Mouse (Mus musculus): Measurements from ENCODE around the gene Medag.

DNA sequence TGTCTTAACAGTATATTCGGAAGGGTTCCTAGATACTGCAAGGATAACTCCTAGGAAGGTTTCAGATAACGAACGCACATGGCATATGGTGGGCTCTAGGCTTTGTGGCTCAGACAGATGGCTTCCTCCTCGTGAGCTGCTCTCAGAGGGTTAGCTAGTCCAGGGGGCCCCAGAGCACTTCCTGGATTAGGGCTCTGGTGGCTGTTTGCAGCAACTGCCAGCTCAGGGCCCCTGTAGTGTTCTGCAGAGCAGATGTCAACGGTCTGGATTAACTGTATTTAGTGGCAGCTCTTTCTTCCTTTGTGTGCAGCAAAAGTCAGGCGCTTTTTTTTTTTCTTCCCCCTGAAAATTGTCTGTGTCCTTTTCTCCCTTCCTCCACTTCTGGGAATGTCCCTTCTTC lies 16.8 kb downstream of the Medag start:
- TF ChIP-seq CTCF (IDR thresholded peaks at IDR 0.05; ENCODE audit: extremely low read depth, insufficient read depth, insufficient read length, insufficient replicate concordance), result no peak
- TF ChIP-seq POLR2A (IDR thresholded peaks at IDR 0.05; ENCODE audit: low read depth, low read length), result no peak

All from spleen, adult 2 months (tissue).